Mouse (Mus musculus): ENCODE measurements around the gene Dusp8.
"Not testable (repeated sequence)": the region's sequence is repeated elsewhere in the genome, so short reads cannot be mapped to it uniquely, and the experiment has no call there.

Dusp8 gene

GRCm38 (mm10) chr7:142095183-142095931 lies at the start of gene Dusp8:
Gene Dusp8 (minus strand): TSS chr7:142095843.
- DNase-seq (ENCODE audit: low spot score in 2 of 2), result peak; percentile 96 to 97

DNA sequence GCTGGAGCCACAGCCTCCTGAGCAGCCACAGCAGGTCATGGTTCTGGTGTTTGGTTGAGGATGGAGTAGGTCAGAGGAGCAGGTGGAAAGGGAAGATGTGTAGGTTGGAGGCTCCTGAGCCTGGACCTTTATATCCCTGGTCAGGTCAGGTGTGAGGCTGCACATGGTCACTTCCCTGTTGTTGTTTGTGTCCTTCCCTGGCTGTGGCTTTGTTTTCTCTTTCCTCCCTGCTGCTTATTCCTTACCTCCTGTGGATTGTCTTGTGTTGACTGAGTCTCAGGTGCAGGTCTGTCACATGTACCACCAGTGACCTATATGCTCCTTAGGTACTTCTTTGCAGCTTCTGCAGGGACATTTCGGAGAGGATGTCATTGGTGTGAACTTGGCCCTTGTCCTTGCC lies 48.9 kb upstream of the Dusp8 start, which contains the start of gene Gm45337:
Gene Gm45337 (minus strand): TSS at position 101 of the 400 bp plus-strand sequence.
- DNase-seq (ENCODE audit: low spot score in 2 of 2), result no peak

GRCm38 (mm10) chr7:142143506-142144010 lies 47.9 kb upstream of the Dusp8 start:
- not testable (repeated sequence) for DNase-seq (ENCODE audit: low spot score in 2 of 2)

DNA sequence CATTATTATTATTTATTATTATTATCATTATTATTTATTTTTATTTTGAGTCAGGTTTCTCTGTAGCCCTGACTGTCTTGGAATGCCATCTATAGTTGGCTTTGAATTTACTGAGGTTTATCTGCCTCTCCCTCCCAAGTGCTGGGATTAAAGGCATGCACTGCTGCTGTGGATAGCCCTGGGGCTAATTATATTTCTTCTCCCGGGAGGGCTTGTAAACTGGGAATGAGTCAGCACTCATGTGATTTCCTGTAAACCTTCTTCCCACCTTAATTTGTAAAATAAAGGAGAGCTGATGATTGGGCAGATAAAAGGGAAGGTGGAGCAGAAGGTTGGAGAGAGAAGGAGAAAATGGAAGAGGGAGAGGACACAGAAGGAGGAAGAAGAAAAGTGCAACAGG lies 45.1 kb upstream of the Dusp8 start:
- no peak for DNase-seq (ENCODE audit: low spot score in 2 of 2)

- DNase-seq (ENCODE audit: low spot score in 2 of 2), result not testable (repeated sequence)
Measured at GRCm38 (mm10) chr7:142135934-142136333, 40.3 kb upstream of the Dusp8 start, which contains the start of gene Gm39115. Gene Gm39115 (minus strand): TSS chr7:142136034.

DNA sequence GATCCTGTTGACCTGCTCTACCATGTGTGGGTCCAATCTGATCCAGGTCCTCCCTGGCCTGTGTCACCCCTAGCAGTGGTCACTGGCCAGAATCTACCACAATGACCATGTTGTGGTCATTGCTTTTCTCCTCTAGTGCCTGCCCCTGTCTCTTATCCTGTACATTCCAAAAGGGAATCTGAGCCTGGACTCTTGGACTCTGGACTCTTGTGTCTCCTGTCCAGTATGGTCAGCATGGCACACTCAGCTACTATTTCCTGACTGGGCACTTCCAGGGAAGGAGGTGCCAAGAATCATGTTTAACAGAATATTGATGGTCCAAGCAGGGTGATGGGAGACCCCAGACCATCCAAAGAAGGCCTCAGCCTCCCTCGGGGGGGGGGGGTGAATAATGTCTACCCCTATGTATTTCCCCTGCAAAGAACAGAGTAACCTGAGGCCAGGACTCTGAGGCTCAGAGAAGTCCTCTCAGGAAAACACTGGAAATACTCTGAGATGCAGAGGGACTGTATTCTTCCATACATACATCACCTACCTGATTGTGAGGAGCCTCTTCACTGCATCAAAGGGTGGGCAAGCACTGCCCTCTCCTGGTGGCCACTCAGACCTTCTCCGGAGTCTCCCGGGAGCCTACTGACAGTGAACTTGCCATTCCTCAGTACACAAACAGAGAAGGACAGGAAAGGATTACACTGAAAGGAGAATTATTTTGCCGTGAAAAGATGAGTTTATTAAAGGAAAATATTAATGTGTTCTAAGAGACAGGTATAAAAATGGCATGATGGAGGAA lies 38.8 kb upstream of the Dusp8 start:
- peak; percentile 37 to 55 for DNase-seq (ENCODE audit: low spot score in 2 of 2)

- no peak for DNase-seq (ENCODE audit: low spot score in 2 of 2)
Measured at GRCm38 (mm10) chr7:142128843-142129242, 33.2 kb upstream of the Dusp8 start.

- DNase-seq (ENCODE audit: low spot score in 2 of 2), result not testable (repeated sequence)
Measured at GRCm38 (mm10) chr7:142120629-142121028, 25.0 kb upstream of the Dusp8 start, which contains the start of gene Gm45618. Gene Gm45618 (minus strand): TSS chr7:142120729.

DNA sequence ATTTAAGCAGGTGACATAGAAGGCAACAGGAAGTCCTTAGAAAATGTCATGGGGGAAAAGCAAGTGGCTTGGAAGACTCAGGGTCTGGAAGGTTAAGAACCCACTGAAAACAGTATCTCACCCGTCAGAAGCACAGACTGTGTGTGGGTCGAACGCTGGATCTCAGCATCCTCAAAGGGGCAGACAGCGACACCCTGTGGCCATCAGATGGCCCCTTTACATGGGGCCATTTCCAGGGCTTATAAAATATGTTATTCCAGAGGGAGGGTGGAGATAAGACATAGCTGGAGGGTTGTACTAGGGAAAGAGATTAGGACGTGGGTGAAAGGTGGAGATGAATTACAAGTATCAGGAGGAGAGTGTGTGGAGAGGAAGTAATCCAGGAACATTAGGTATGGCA lies 24.0 kb upstream of the Dusp8 start:
- DNase-seq (ENCODE audit: low spot score in 2 of 2), result peak in 1 of 2 experiments; percentile 34

- no peak for DNase-seq (ENCODE audit: low spot score in 2 of 2)
Measured at GRCm38 (mm10) chr7:142104747-142105146, 9.1 kb upstream of the Dusp8 start.

DNA sequence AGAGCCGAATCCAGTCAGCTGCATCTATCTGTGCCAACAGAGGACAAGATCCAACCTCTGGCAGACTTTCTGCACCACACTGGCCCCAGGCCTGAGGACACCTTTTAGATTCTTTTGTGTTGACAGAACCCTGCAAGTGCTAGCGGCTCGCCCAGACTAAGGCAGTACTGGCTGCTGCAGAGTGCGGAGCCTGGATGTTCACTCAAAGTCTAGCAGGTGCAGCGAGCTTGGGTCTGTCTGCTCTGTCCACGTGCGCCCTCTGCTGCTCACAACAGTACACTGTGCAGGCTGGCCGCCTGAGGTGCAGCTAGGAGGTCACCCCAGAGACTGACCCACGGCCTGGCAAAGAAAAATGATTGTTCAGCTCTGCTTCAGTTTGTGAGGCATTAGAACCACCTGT lies 2.1 kb upstream of the Dusp8 start:
- peak; percentile 86 to 89 for DNase-seq (ENCODE audit: low spot score in 2 of 2)

GRCm38 (mm10) chr7:142096701-142097100 lies 1.1 kb upstream of the Dusp8 start:
- DNase-seq (ENCODE audit: low spot score in 2 of 2), result peak; percentile 36 to 40

- DNase-seq (ENCODE audit: low spot score in 2 of 2), result peak; percentile 77 to 78
Measured at GRCm38 (mm10) chr7:142094301-142095143, 1.1 kb downstream of the Dusp8 start.

- peak in 1 of 2 experiments; percentile 33 for DNase-seq (ENCODE audit: low spot score in 2 of 2)
Measured at GRCm38 (mm10) chr7:142093696-142094240, 1.9 kb downstream of the Dusp8 start.

- no peak for DNase-seq (ENCODE audit: low spot score in 2 of 2)
Measured at GRCm38 (mm10) chr7:142092991-142093390, 2.7 kb downstream of the Dusp8 start.

GRCm38 (mm10) chr7:142091848-142092247 lies 3.8 kb downstream of the Dusp8 start:
- peak; percentile 82 to 91 for DNase-seq (ENCODE audit: low spot score in 2 of 2)

DNA sequence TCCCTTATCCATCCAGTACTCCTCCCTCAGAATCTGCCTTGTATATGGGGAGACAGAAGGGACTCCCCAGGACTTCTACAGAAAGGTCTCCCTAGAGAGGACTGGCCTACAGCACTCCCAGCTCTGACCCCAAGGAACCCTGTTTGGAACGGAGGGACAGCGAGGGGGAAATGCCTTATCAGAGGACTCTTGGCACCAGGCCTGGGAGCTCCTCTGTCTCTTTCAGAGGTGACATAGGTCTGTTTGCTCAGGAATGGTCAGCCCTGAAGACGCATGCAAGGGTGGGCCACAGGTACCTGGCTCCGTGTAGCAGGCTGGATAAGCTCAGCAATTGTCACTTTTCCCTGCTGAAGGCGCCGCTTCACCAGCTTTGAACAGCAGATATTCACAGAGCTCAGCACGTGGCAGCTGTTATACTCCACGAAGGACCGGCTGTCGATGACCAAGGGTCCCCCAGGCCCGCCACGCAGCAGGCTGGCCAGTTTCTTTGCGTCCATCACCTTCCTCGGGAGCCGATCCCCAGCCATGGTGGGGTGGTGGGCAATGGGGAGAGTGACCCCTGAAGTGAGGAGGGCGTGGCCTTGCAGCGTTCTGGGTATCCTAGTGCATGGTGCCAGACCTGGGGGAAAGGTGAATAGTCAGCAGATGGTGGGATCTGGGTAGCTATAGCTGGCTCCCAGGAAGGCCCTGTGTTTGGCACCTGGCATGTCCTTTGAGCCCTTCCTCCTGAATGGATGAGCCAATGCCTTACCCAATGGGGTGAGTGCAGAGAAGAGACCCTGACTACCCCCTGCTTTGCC lies 5.8 kb downstream of the Dusp8 start:
- peak; percentile 34 to 40 for DNase-seq (ENCODE audit: low spot score in 2 of 2)

DNA sequence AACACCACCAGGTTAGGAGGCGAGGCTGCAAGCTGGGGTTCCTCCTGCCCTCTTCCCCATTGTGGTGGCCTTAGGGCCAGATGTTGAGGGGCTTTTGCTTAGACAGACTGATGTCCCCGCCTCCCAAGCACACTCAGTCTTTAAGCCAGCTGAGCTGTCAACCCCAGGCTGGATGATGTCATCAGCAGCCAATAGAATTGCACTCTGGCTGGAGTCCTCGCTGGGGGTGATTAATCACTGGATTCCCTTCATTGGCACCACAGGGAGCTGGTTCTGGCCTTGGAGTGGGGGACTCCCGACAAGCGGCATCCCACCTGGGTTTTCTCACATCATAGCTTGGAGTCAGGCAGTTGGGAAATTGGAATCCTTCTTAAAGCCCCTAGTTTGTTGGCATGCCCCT lies 6.8 kb downstream of the Dusp8 start:
- DNase-seq (ENCODE audit: low spot score in 2 of 2), result peak; percentile 75 to 78

DNA sequence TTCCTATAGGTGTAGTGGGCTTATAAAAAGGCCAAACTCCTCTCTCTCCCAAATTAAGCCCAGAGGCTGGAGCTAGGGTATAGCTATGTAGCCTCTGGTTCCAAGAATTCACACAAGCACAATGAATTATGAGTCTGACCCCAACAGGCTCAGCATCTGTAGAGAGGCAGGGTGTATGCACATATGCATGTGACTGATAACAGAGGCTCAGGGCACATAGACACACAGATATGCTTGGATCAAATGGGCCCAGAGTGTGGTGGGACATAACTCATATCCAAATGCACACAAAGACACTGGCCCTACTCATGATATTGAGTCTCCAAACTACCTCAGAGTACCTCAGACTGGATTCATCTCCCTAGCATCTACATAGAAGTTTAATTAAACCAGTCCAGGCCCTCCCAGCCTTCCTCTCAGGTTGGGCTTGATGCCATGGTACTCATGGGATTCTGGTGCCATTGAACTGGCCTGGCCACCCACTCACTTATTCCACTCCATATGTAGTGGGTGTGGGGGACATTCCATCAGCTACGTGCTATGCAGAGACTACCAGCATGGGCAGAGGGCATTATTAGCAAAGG lies 8.5 kb downstream of the Dusp8 start:
- no peak for DNase-seq (ENCODE audit: low spot score in 2 of 2)
